Mouse (Mus musculus) R1 (cell line): ENCODE data around the gene Pithd1.

Experiments used
- DNase-seq: peaks from one replicate; pipeline ENCODE4 v3.0.0-alpha.2; 2018; ENCODE audit warnings: low read depth, low spot score

The Pithd1 gene

GRCm38 (mm10) chr4:135986943-135987710 lies at the start of gene Pithd1:
TSS of gene Pithd1 (minus strand) at chr4:135987264.
- DNase-seq: peak; percentile 91

- no peak for DNase-seq
These were observed 48.0 kb upstream of the Pithd1 start for GRCm38 (mm10) chr4:136035078-136035477.

DNA sequence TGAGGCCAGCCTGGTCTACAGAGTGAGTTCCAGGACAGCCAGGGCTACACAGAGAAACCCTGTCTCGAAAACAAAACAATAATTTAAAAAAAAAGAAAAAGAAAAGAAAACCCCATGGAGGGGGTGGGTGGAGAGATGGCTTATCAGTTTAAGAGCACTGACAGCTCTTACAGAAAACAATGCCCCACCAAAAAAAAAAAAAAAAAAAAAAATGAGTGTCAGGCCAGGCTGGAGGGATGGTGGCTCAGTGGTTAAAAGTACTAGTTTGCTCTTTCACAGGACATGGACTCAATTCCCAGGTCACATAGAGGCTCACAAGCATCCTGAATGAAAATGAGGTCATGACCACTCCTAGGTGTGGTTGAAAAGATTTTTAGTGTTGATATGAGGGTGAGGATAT lies 46.2 kb upstream of the Pithd1 start:
- DNase-seq: no peak

DNA sequence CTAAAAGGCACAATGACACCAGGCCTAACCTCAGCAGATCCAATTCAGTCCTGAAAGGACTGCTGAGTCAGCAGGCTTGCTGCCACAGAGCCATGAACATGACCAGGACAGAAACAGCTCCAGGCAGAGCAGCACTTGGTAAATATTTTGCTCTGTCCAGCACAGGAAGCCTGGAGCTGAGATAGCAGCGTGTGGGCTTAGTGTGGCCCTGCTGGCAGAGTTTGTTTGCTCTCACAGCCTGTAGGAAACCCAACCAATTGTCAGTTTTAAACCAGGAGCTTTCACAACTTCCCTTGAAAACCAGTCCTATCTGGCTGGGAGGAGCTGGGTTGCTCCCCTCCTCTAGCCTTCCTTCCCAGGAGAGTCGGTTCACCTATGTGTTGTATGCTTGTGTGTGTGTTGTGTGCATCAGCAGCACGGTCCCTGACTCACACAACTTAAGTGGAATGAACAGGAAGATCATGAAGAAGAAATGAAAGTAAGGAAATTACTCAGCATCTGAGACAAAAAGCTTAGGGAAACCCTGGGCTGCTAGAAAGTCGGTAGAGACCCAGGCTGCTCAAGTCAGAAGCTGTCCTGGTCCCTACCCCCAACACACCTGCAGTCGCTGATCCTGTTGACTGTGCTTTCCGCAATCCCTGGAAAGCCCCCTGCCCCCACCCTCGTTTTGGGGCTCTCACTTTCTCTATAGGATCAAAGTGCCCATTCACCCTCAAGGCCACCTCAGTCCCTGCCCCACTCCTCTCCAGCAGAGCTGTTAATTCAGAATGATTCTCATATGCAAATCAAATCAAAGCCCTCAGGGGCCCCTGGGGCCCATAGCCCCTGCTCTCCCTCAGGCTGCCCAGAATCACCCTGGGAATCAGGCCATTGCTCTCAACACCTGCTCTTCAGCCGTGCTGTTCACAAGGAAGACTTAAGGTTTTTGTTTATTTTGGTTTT lies 44.2 kb upstream of the Pithd1 start:
- DNase-seq: no peak

- no peak for DNase-seq
These were observed 41.6 kb upstream of the Pithd1 start for GRCm38 (mm10) chr4:136028689-136029088.

- no peak for DNase-seq
These were observed 41.1 kb upstream of the Pithd1 start for GRCm38 (mm10) chr4:136028132-136028564.

GRCm38 (mm10) chr4:136027416-136028131 lies 40.5 kb upstream of the Pithd1 start:
- DNase-seq: no peak

DNA sequence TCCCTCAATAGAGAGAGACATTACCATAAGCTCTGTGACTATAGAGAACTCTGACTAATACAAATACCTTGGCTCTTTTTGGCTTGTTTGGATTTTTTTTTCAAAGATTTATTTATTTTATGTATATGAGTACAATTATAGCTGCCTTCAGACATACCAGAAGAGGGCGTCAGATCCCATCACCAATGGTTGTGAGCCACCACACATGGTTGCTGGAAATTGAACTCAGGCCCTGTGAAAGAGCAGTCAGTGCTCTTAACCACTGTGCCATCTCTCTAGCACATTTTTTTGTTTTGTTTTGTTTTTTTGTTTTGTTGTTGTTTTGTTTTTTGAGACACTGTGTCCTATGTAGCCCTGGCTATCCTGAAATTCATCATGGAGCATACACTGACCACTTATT lies 38.3 kb upstream of the Pithd1 start:
- DNase-seq: no peak

GRCm38 (mm10) chr4:136022924-136023323 lies 35.9 kb upstream of the Pithd1 start:
- no peak for DNase-seq

DNA sequence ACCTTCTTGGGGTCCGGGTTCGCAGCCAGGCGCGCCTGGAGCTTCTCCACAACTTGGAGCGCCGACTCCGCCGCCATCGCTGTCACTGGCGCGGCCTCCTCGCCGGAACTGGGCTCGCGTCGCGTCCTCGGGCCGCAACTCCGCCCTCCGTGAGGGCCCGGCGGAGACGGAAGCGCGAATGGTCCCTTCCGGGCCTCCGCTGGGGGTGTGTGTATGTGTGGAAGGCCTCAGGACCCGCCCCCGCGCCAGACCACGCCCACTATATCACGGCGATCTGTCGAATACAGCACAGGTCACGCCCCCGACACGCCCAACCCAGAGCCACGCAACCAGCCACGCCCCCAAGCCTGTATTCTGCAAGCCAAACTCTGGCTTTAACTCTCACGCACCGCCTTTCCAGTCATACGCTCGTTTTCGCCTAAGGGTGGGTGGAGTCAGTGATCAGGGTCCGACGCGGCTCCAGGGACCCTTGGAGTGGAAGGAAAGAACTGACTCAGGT lies 34.5 kb upstream of the Pithd1 start, which contains the start of gene Eloa:
Eloa (minus strand) TSS at position 215 of the 499 bp plus-strand sequence.
- peak; percentile 99 for DNase-seq

- peak; percentile 60 for DNase-seq
These were observed 33.9 kb upstream of the Pithd1 start for GRCm38 (mm10) chr4:136020743-136021548.

- no peak for DNase-seq
These were observed 29.1 kb upstream of the Pithd1 start for GRCm38 (mm10) chr4:136016059-136016602.

DNA sequence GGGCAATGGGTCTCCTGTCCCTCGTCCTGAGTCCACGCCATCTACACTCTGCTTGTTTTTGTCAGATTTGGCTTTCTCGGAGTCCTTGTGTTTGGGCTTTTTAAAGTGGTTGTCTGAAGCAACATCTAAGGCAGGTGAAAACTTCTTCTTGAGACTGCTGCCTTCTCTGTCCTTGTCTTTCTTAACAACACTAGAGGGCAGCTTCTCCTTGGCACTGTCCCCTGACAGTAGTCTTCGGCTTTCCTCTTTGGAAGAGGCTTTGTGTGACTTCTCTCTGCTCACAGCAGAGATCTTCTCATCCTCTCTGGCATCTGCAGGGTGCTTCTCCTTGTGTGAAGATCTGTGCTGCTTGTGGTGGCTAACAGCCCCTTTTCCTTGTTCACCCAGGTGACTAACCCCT lies 23.5 kb upstream of the Pithd1 start:
- no peak for DNase-seq

GRCm38 (mm10) chr4:136008782-136009447 lies 21.9 kb upstream of the Pithd1 start:
- no peak for DNase-seq

GRCm38 (mm10) chr4:136006821-136007220 lies 19.8 kb upstream of the Pithd1 start:
- DNase-seq: no peak

GRCm38 (mm10) chr4:136004921-136005320 lies 17.9 kb upstream of the Pithd1 start:
- no peak for DNase-seq

- DNase-seq: no peak
These were observed 17.1 kb upstream of the Pithd1 start for GRCm38 (mm10) chr4:136004107-136004675.

DNA sequence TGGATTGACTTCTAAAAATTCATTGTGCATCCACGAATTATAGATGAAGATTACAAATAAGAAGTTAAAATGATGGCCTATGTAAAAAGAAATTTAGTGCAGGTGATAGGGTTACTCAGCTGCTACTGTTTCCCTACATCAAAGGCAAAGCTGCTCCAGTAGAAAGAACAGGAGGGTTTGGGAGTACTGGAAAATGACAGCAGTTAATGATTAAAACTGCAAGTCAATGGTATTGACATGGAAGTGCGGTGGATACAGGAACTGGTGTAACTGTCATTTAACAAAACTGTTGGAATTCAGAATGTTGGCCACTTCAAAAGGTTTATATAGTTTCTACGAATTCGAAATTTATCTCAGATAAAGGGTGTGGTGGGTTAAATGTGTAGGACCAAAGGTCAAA lies 8.1 kb upstream of the Pithd1 start:
- no peak for DNase-seq

DNA sequence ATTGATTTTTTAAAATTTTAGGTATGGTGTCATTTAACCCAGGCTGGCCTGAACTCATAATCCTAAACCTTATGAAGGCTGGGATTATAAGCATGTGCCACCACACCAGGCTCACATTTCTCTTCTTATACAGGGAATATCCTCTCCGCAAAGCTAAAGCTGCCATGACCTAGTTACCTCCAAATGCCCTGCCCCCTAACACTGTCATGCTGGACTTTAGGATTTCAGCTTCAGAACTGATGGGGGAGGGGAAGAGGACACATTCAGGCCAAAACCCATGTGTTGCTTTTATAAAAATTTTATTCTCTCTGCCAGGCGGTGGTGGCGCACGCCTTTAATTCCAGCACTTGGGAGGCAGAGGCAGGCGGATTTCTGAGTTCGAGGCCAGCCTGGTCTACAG lies 6.9 kb upstream of the Pithd1 start:
- DNase-seq: no peak

DNA sequence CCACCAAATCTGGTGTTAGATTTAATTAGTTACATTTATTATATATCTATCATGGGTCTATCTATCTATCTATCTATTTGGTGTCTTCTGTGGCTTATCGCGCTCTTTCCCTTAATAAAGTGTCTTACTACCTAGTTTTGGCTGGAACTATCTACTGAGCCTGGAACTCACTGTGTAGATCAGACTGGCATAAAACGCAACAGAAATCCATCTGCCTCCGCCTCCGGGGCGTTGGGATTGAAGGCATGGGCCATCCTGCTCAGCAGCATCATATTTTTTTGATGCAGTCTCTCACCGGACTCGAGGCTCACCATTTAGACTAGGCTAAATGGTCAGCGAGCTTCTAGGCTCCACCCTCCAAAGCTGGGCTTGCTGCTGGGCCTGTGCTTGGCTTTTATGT lies 650 bp upstream of the Pithd1 start:
- DNase-seq: no peak
